Mouse (Mus musculus): ENCODE data around the gene Inpp5a.

DNA sequence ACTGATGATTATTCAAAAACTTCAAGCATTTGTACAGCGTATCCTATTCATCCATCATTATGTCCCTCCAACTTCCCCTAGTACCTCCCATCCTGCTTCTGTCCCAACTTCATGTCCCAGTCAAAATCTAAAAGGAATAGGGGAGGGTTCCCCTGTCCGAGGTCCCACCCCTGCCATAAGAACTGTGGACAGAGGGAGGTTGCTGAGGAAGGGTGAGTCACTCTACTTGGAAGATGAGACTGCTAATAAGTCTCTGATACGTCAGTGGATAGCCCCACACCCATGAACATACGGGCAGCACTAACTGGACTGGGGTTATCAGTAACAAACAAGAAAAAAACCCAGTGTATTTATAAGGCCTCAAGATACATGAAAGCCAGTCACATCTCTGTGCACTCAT lies 29.0 kb upstream of the Inpp5a start:
- TF ChIP-seq CTCF (IDR thresholded peaks at IDR 0.05; ENCODE audit: control insufficient read depth, insufficient read depth, low read length) (no peak), POLR2A (IDR thresholded peaks at IDR 0.05; ENCODE audit: borderline replicate concordance, control insufficient read depth, low read depth, low read length) (no peak)
